ENCODE assay signal across 25 mouse cellular contexts in genomic region chr8:45829985-45830548, GRCm38 (mm10). TPM values are rescaled to one million over a fixed set of nuclear protein-coding genes. Genes with fewer than 3 reads are reported as not detected.
DNase-seq lines count a peak whose midpoint lies in the region; ATAC-seq and TF ChIP-seq lines count a peak whose summit lies in the region.
"Had no signal": no experiment of that assay in that cellular context is flagged by ENCODE, and none has a peak within 500 bp of the region (broad histone marks: within the 10 kb centered on the region; RNA-seq: fewer than 3 reads in every experiment).

No protein-coding gene starts in this region.

- peak overlapping the region; percentile 69 for H3K27ac ChIP-seq in heart, postnatal 0 days (ENCODE audit: low read depth)
- H3K27ac ChIP-seq: embryonic facial prominence, embryonic 12.5 days; forebrain, embryonic 12.5 days; hindbrain, embryonic 15.5 days; liver, embryonic 12.5 days; midbrain, embryonic 10.5 days had no signal

- peak; percentile 79 for ATAC-seq in heart, postnatal 0 days (ENCODE audit: insufficient read depth, low read depth)
- ATAC-seq: activated CD4-positive, CD25-positive, alpha-beta regulatory T cell, adult 4 months; liver, embryonic 12.5 days had no signal

- H3K27me3 ChIP-seq in heart, postnatal 0 days (ENCODE audit: control insufficient read depth, insufficient read depth, low read length) = no peaks in the 10 kb centered on the region
- H3K27me3 ChIP-seq in C2C12 (ENCODE audit: control insufficient read depth, insufficient read depth, insufficient read length) = no peaks in the 10 kb centered on the region
- H3K27me3 ChIP-seq: embryonic facial prominence, embryonic 12.5 days; forebrain, embryonic 12.5 days; hindbrain, embryonic 15.5 days; liver, embryonic 12.5 days had no signal

- no peaks in the 10 kb centered on the region for H3K9me3 ChIP-seq in heart, postnatal 0 days (replicated peaks; ENCODE audit: control insufficient read depth, low read length)
- H3K9me3 ChIP-seq: embryonic facial prominence, embryonic 12.5 days; forebrain, embryonic 12.5 days; hindbrain, embryonic 15.5 days; liver, embryonic 12.5 days; midbrain, embryonic 10.5 days had no signal

- H3K79me2 ChIP-seq in C2C12 (ENCODE audit: control insufficient read depth, insufficient read depth) = no peaks in the 10 kb centered on the region

- no peak overlapping the region for H3K9ac ChIP-seq in heart, postnatal 0 days (replicated peaks; ENCODE audit: low read depth, low read length)
- H3K9ac ChIP-seq: embryonic facial prominence, embryonic 12.5 days; forebrain, embryonic 12.5 days; hindbrain, embryonic 15.5 days; liver, embryonic 12.5 days had no signal

- H3ac ChIP-seq in C2C12 (ENCODE audit: control insufficient read depth, insufficient read length, low read depth) = no peak overlapping the region

- H3K4me2 ChIP-seq in heart, postnatal 0 days (ENCODE audit: low read depth, low read length) = no peak overlapping the region
- H3K4me2 ChIP-seq: embryonic facial prominence, embryonic 12.5 days; forebrain, embryonic 12.5 days; hindbrain, embryonic 15.5 days; liver, embryonic 12.5 days had no signal

- no peak overlapping the region for H3K4me3 ChIP-seq in heart, postnatal 0 days (ENCODE audit: low read depth, low read length)
- no peak overlapping the region for H3K4me3 ChIP-seq in C2C12 (ENCODE audit: insufficient read depth, poor library complexity, severe bottlenecking)
- H3K4me3 ChIP-seq: embryonic facial prominence, embryonic 12.5 days; erythroblast, embryonic 14.5 days; forebrain, embryonic 12.5 days; hindbrain, embryonic 15.5 days; liver, embryonic 12.5 days; midbrain, embryonic 10.5 days had no signal

- no peak for TF ChIP-seq EP300 in heart, postnatal 0 days (IDR thresholded peaks at IDR 0.05; ENCODE audit: low read depth)

- H3K4me1 ChIP-seq in heart, postnatal 0 days (ENCODE audit: control insufficient read depth, insufficient read depth) = peaks cover 7% of the 10 kb centered on the region
- H3K4me1 ChIP-seq: embryonic facial prominence, embryonic 12.5 days; forebrain, embryonic 12.5 days; hindbrain, embryonic 15.5 days; liver, embryonic 12.5 days; midbrain, embryonic 10.5 days had no signal

- no peaks in the 10 kb centered on the region for H3K79me3 ChIP-seq in C2C12 (ENCODE audit: low read depth)

- peaks cover 30% of the 10 kb centered on the region for H3K36me3 ChIP-seq in heart, postnatal 0 days (replicated peaks; ENCODE audit: control insufficient read depth, insufficient read depth, low read length)
- H3K36me3 ChIP-seq in C2C12 (ENCODE audit: control insufficient read depth, insufficient read depth) = no peaks in the 10 kb centered on the region
- H3K36me3 ChIP-seq: embryonic facial prominence, embryonic 12.5 days; liver, embryonic 12.5 days had no signal

- 72% methylated on average over 2 of the region's 2 CpGs for WGBS in heart, postnatal 0 days

- TF ChIP-seq CTCF in heart, postnatal 0 days (IDR thresholded peaks at IDR 0.05; ENCODE audit: low read depth) = no peak
- TF ChIP-seq CTCF in C2C12 (IDR thresholded peaks at IDR 0.05; ENCODE audit: control insufficient read depth, insufficient read depth, insufficient read length) = no peak

- DNase-seq in heart, adult 11 months = peak; percentile 87
- DNase-seq in heart, postnatal 25 days (ENCODE audit: low spot score) = no peak
- peak; percentile 52 for DNase-seq in heart, postnatal 0 days (ENCODE audit: low spot score)
- no peak for DNase-seq in heart, postnatal 14 days
- peak; percentile 26 for DNase-seq in brain, adult 2 months (ENCODE audit: low read depth, low spot score)
- DNase-seq in spleen, postnatal 10 days (ENCODE audit: low spot score in 2 of 2) = no peak
- no peak for DNase-seq in retina, embryonic 14.5 days (ENCODE audit: low spot score)
- DNase-seq: adrenal gland, adult 8-10 months; cerebellum, adult 18-20 months; cerebellum, postnatal 14 days; kidney, adult 8-10 months; kidney, postnatal 10 days; lung, adult 18-20 months; retina, postnatal 1 day; right cerebral cortex, postnatal 25 days; thymus, postnatal 25 days had no signal

- intact Hi-C loops in heart, postnatal 25 days (cut with DNase I) = no loop called here
- intact Hi-C loops in heart, postnatal 14 days (cut with DNase I) = no loop called here

TF ChIP-seq in C2C12, 6 proteins besides CTCF, POLR2A, EP300 and RAD21:
- TF ChIP-seq CEBPB (IDR thresholded peaks at IDR 0.05; ENCODE audit: low read depth) = no peak
- TF ChIP-seq MYOD1 (IDR thresholded peaks at IDR 0.05; ENCODE audit: control insufficient read depth, insufficient read length, low read depth) = peak; percentile 52
- no peak for TF ChIP-seq MAX (IDR thresholded peaks at IDR 0.05)
- no peak for TF ChIP-seq MYOG (IDR thresholded peaks at IDR 0.05; ENCODE audit: control insufficient read depth, extremely low read depth, insufficient read length)
- no peak for TF ChIP-seq FOSL1 (IDR thresholded peaks at IDR 0.05; ENCODE audit: insufficient read depth, low read length, poor library complexity, severe bottlenecking)

RNA-seq across cellular contexts. Expression of gene Pdlim3, which starts 55.2 kb away (rescaled TPM):
- 10 to 100 TPM; 27.1 to 35.6 TPM for total RNA-seq in heart, postnatal 25 days (2021)
- 128 and 168 TPM in 2 replicates for total RNA-seq in heart, postnatal 0 days (2014; rRNA removed; ENCODE audit: low replicate concordance)
- 125 and 127 TPM in 2 replicates for polyA plus RNA-seq in heart, postnatal 0 days (2015; fragmentation: Nextera tagmentation; extraction: Ambion mirVana)
- total RNA-seq in heart, postnatal 14 days (2021) = 10 to 100 TPM; 29.7 to 40.0 TPM
- 1.2 TPM for polyA plus RNA-seq in C2C12 (2012; fragmentation: generic; extraction: Trizol)
- total RNA-seq: hematopoietic stem cell, adult 5-6 weeks had no signal
- polyA plus RNA-seq: activated CD4-positive, CD25-positive, alpha-beta regulatory T cell, adult 4 months; erythroblast, embryonic 14.5 days had no signal

Comparison
In these comparisons a context has a peak if more than half of its experiments do, and no peak if none do; other contexts are left out.
1. DNase-seq: peak in heart, adult 11 months (single experiment), heart, postnatal 0 days (single experiment) and brain, adult 2 months (single experiment); none in heart, postnatal 25 days (single experiment), heart, postnatal 14 days (0 of 2), spleen, postnatal 10 days (0 of 2) and retina, embryonic 14.5 days (single experiment).